Comparison of ENCODE assay signal across 25 mouse cellular contexts in the genomic region with DNA sequence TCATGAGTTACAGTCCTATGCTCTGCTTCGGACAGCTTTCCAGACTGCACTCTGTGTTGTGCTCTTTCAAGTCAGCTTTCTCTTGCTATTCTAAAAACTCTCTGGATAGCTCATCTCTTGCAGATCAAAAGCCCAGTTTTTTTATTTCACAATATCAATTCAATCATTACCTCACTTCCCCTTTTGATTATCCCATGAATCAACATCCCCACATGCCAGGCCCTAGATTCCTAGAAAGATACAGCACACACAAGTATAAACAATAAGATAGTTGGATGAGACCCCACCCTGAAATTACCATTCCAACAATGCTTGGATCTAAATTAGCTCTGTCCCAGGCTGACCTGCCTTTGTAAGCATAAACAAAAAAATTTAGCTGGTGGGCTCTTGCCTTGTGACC.
"Had no signal": no experiment of that assay in that cellular context is flagged by ENCODE, and none has a peak within 500 bp of the region (broad histone marks: within the 10 kb centered on the region; RNA-seq: fewer than 3 reads in every experiment).

No protein-coding gene starts in this region.

- H3K4me1 ChIP-seq: heart, embryonic 13.5 days; heart, embryonic 15.5 days; hindbrain, embryonic 15.5 days; liver, embryonic 12.5 days had no signal

- ATAC-seq: forebrain, postnatal 0 days; hindbrain, postnatal 0 days; intestine, embryonic 16.5 days; liver, embryonic 12.5 days had no signal

- H3K4me2 ChIP-seq: heart, embryonic 11.5 days; heart, embryonic 13.5 days; heart, embryonic 15.5 days; hindbrain, embryonic 13.5 days; hindbrain, embryonic 15.5 days; kidney, embryonic 15.5 days; liver, embryonic 12.5 days had no signal

- H3K27ac ChIP-seq: heart, adult 2 months; heart, embryonic 13.5 days; heart, embryonic 15.5 days; hindbrain, embryonic 13.5 days; hindbrain, embryonic 15.5 days; hindbrain, postnatal 0 days; kidney, embryonic 15.5 days; kidney, postnatal 0 days; liver, embryonic 12.5 days had no signal

- H3K36me3 ChIP-seq: heart, embryonic 13.5 days; heart, embryonic 15.5 days; hindbrain, embryonic 15.5 days; kidney, embryonic 15.5 days; liver, embryonic 12.5 days had no signal

- H3K27me3 ChIP-seq: heart, embryonic 13.5 days; heart, embryonic 15.5 days; hindbrain, embryonic 13.5 days; hindbrain, embryonic 15.5 days; kidney, embryonic 15.5 days; liver, embryonic 12.5 days had no signal

- H3K9ac ChIP-seq: forebrain, postnatal 0 days; heart, embryonic 13.5 days; heart, embryonic 15.5 days; hindbrain, embryonic 13.5 days; hindbrain, embryonic 15.5 days; kidney, embryonic 15.5 days; liver, embryonic 12.5 days had no signal

- H3K9me3 ChIP-seq: heart, embryonic 15.5 days; hindbrain, embryonic 13.5 days; liver, embryonic 12.5 days had no signal

- DNase-seq: forebrain, postnatal 0 days; gastrocnemius, postnatal 14 days; gastrocnemius, postnatal 36 days; heart, adult 11 months; heart, adult 2 months; heart, postnatal 14 days; heart, postnatal 36 days; kidney, adult 11 months; kidney, adult 2 months; kidney, adult 9 months; kidney, postnatal 14 days; kidney, postnatal 36 days; layer of hippocampus, adult 9-11 months; layer of hippocampus, postnatal 36 days; liver had no signal

- H3K4me3 ChIP-seq: heart, adult 2 months; heart, embryonic 13.5 days; heart, embryonic 15.5 days; hindbrain, embryonic 13.5 days; hindbrain, embryonic 15.5 days; kidney, embryonic 15.5 days; liver, embryonic 12.5 days had no signal
